Mouse (Mus musculus) lung, adult 2 months (tissue): ENCODE data around the gene Slc22a23.

ENCODE experiments used
- CTCF ChIP-seq: fragments of 200-500 bp; IDR thresholded peaks from 2 replicates; pipeline ENCODE4 v1.5.1; 2011; ENCODE audit warnings: mild to moderate bottlenecking, low read length, control low read depth; ENCODE audit not compliant: insufficient read depth
- POLR2A ChIP-seq: fragments of 200-500 bp; IDR thresholded peaks from 2 replicates; pipeline ENCODE4 v1.6.1; 2011; ENCODE audit warnings: low read depth, mild to moderate bottlenecking, control low read depth, low read length, borderline replicate concordance; ENCODE audit errors: extremely low read depth

DNA sequence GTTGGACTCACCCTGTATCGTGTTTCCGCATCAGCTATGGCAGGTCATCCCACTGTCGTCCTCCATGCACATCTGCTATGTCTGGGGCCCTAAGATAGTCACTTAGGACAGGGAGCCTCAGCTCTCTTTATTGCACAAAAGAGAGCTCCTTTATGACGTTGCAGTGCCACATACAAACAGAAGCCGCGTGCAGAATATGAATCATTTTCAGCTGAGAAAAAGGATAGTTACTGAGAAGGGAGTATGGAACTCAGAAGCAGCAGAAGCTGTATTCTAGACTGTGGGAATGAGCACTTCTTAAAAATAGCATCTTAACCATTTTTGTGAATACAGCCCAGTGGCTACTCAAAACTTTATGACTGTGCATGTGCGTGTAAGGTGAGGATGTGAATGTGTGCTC is 87.8 kb downstream of the Slc22a23 start:
- TF ChIP-seq CTCF (no peak), POLR2A (no peak)
